Mouse (Mus musculus) cerebellum, postnatal 36 days (tissue): ENCODE measurements around the gene Hand2.

ENCODE experiments used
- DNase-seq, 2 experiments: peaks; one replicate each; pipeline ENCODE4 v3.0.0; 2021 to 2022; ENCODE audit warnings: mixed read lengths in 2 of 2

Hand2 gene

GRCm38 (mm10) chr8:57320851-57321743 is at the start of gene Hand2:
TSS of gene Hand2 (plus strand) at chr8:57320983.
- no peak for DNase-seq

DNA sequence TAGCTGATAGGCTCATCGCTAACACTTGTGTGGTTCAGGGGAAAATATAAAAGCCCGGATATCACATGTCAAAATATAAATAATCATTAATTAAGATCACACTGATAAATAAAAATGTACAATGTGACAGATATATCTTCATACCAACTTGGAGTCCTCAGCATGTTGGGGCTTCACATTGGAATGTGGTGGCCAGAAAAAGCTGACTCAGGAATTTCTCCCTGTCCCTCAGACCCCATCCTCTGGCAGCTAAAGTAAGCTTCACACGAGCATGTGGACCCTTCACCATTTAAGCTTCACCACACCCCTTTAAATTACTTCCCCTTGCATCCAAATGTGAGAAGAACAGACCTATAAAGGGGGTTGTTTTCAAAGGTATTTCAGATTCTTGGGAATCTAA is 47.7 kb upstream of the Hand2 start:
- DNase-seq = no peak

DNA sequence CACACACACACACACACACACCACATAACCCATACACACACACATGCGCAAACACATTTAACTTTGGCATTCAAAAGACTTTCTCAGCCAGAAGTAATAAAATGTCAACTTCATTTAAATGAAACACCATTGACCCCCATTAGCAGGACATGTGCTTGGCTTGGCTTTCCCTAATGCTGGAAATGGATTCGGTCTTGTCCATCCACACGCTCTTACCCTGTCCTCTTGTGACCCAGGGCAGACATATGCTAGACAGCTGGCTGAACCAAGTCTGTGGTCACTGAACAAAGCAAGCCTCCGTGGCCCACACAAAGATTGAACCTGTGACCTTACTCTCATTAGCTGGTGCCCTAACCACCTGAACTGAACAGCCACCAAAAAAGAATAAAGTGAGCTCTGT is 27.3 kb upstream of the Hand2 start:
- DNase-seq = no peak

GRCm38 (mm10) chr8:57303513-57303912 is 17.3 kb upstream of the Hand2 start:
- no peak for DNase-seq

- DNase-seq = no peak
Measured at GRCm38 (mm10) chr8:57304944-57305343, 15.8 kb upstream of the Hand2 start.

- DNase-seq = no peak
Measured at GRCm38 (mm10) chr8:57306441-57306840, 14.3 kb upstream of the Hand2 start.

- DNase-seq = no peak
Measured at GRCm38 (mm10) chr8:57309844-57310485, 10.8 kb upstream of the Hand2 start.

DNA sequence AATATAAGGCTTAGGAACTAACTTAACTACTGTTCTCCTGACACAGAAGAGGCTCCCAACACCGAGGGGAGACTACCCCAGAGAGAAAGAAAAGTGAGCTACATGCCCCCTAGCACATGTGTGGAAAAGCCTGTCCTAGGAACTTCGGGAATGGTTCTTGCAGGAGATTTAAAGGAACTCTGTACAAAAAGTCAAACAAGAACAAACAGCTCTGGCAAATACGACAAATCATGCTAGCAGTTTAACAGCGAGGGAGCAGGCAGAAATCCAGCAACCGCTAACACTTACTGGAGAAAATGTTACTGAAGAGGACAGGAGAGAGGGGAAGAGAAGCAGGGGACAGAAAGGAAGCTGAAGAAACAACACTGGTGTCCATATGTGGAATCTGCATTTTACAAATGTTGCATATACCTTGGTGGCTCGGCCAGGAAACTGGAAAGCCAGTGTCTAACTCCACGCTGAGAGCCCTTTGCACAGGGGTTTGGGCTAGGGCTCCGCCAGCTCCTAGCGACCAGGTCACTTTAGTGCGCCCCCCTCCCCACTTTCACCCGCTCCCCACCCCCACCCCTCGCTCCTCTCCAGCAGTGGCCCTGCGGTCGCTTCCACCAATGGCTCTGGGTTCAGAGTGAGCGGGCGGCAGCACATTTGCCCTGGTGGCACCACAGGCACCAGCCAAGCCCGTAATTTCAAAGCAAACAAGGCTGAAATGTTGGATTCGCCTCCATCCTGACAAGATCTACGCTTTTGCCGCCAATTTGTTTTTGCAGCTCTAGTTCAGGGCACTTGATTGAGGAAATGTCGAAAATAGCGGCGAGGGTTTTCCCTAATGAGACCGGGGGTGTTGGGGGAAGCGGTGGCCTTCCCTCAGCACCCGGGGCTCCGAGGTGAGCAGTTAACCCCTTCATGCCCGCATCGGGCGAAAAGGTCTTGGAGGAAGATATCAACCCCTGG is 8.5 kb upstream of the Hand2 start:
- no peak for DNase-seq

- no peak for DNase-seq
Measured at GRCm38 (mm10) chr8:57313583-57313982, 7.2 kb upstream of the Hand2 start.

DNA sequence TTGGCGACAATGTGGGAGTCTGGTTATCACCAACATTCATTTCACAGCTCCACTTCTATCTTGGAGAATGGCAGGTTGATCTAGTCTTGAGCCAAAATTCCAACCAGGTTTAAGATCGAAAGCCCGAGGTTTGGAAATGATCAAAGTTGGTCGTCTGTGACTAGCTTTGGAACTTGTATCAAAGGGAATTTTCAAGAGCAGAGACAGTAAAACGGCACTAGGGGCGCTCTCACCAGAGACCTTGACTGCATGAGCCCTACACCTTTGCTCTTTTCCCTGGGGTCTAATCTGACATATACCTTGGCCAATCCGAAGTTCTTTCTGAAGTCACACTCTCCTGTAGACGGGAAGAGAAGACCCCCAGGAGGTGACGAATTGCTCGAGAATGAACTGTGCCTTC is 6.6 kb upstream of the Hand2 start:
- no peak for DNase-seq

- no peak for DNase-seq
Measured at GRCm38 (mm10) chr8:57315471-57315870, 5.3 kb upstream of the Hand2 start.

- no peak for DNase-seq
Measured at GRCm38 (mm10) chr8:57317107-57317506, 3.7 kb upstream of the Hand2 start.

DNA sequence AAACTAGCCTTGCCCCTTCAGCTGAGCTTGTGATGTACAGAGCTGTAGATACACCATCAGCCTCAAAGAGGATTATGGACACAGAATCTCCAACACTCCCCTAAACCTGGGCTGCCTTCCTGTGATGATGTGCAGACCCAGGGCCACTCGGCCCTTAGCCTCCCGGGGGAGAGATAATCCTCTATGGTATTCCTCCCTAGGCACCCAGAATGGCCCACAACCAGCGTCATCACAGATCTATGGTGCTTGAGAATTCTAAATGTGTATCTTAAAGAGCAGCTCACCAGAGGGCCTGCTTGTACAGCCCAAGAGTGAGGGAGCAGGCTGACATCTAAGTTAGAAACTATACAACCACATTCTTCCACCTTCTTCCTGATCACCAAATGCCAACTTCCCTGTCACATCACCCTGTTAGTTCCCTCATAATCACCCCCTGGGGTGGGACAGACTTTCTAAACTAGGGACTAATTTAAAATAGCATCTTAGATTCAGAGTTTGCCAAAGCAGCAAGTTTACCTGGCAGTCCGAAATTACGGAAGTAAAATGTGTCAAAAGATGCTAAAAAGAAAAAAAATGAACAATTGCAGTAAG is 2.8 kb upstream of the Hand2 start:
- DNase-seq = no peak

DNA sequence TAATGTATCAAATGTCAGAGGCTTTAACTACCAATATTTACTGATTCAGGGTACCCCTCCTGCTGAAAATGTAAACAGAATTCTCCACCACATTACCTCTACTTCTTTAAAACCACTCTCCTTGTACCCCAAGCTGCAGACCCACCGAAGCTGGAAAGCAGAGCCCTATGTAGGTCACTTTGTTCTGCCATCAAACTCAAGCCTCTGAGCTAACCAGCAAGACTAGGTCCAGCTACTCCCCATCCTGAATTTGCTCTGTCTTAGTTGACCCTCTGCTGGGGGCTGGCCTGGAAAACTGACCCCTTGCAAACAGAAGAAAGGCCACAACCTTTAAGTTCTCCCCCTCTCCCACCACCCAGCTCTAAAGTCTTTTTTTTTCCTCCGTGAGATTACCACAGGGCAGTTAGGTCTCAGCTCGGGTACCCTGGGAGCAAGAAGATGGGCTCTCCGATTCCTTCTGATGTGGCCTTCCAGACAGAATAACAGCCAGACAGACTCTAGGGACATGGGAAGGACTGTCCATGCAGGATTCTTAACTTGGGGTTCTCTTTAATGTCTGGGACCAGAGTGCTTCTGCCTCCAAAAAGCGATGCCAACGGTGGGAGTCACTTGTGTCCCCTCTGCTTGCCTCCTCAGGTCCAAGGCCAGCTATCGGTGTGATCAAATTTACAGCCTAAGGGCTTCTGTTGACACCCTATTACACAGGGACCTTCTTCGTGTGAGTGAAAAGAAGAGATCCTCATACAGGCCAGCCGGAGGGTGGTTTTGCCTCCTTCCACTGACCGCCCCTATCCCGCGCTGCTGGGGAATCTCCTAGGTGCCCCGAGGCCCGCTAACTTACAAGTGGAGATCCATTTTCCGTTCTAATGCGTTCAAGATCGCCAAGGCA is 1.4 kb upstream of the Hand2 start:
- DNase-seq = no peak

DNA sequence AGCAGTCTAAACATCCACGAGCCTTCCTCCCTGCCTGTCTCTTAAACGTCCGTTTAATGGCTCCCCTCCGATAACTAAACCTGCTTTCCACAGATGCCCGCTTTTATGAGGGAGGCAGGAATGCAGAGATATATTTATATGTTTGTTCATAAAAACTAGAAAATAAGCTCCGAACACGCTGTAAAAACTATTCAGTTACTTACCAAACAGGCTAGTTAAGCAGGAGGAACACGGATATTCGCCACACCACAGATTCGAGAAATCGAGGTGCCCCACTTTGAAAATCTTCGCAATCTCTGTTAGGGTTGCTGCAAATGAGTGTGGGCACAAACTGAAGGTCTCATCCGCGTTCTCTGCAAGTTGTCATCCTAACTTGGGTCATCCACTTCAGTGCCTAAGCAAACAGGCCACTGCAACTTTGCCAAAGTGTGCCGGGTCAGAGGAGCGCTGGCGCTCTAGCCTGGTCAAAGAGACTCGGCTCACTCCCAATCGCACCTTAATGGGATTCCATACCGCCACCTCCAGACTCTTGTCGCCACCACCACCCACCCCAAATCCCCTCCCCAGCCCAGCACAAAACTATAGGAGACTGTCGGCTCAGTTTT is 700 bp upstream of the Hand2 start:
- no peak for DNase-seq

GRCm38 (mm10) chr8:57321898-57322895 is 1.4 kb downstream of the Hand2 start:
- DNase-seq = no peak

GRCm38 (mm10) chr8:57322961-57323941 is 2.5 kb downstream of the Hand2 start:
- no peak for DNase-seq

DNA sequence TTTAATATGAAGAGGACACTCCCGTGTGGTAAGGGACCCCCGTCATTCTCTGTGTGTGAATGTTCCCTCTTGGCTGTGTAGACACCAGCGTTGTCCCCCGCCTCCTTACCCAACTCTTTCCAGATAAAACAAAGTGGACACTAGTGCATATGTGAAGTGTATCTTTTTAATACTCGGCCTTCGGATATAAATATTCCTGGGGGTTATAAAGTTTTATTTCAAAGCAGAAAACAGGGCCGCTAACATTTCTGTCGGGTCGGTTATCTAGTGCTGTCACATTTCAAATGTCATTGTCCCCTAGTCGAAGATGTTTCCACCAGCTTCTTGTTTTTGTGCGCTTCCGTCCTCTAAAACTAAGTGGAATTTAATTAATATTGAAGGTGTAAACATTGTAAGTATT is 3.3 kb downstream of the Hand2 start:
- no peak for DNase-seq

DNA sequence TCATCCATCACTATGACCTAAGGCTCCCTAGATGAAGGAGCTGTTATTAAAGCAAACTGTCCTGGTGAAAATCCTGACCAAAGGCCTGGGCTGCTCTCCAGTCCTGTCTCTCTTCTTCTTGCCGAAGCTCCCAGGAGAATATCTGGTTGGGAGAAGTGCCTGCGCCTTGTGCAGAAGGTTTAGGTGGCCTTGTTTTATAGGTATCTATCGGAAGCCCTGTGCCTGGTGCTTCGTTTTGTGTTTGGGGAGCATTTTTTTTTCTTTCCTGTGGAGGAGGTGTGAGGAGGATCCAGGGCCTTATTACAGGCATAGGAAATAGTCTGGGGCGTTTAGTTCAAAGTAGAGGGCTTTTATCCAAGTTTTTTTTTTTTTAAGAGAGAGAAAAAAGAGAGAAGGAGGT is 3.9 kb downstream of the Hand2 start:
- DNase-seq = no peak
